Mouse (Mus musculus): ENCODE results near the gene Fcrla. TPM values are rescaled to one million over a fixed set of nuclear protein-coding genes. Genes with fewer than 3 reads are reported as not detected.

Gene Fcrla
- polyA plus RNA-seq, 1 experiment = 4.2 TPM

- TF ChIP-seq CTCF (IDR thresholded peaks at IDR 0.05; ENCODE audit: extremely low read depth, insufficient read length, insufficient replicate concordance, low read depth, low read length) (no peak), POLR2A (IDR thresholded peaks at IDR 0.05; ENCODE audit: low read depth, low read length) (no peak)
- H3K27ac ChIP-seq (ENCODE audit: insufficient read depth, low read depth, low read length) = no peak overlapping the region
- H3K27me3 ChIP-seq (ENCODE audit: control insufficient read depth, insufficient read depth, low read length) = no peaks in the 10 kb centered on the region
- WGBS = 87% methylated on average over 2 of the region's 2 CpGs
- H3K36me3 ChIP-seq (ENCODE audit: control insufficient read depth, insufficient read depth, low read length) = no peaks in the 10 kb centered on the region
- H3K4me3 ChIP-seq (ENCODE audit: low read depth, low read length) = no peak overlapping the region
- H3K4me1 ChIP-seq (ENCODE audit: control insufficient read depth, insufficient read depth, insufficient read length, low read length) = peaks cover 4% of the 10 kb centered on the region; the same call in 1 of the 2 replicates
Observed at GRCm38 (mm10) chr1:170891646-170892045, 35.7 kb downstream of the Fcrla start.

- no peak for TF ChIP-seq POLR2A (IDR thresholded peaks at IDR 0.05; ENCODE audit: low read depth, low read length)
- Histone ChIP-seq H3K27ac (ENCODE audit: insufficient read depth, low read depth, low read length) (no peak overlapping the region), H3K4me3 (ENCODE audit: low read depth, low read length) (no peak overlapping the region), H3K27me3 (ENCODE audit: control insufficient read depth, insufficient read depth, low read length) (no peaks in the 10 kb centered on the region), H3K36me3 (ENCODE audit: control insufficient read depth, insufficient read depth, low read length) (no peaks in the 10 kb centered on the region), H3K4me1 (ENCODE audit: control insufficient read depth, insufficient read depth, insufficient read length, low read length) (peaks cover 3% of the 10 kb centered on the region; the same call in 1 of the 2 replicates)
- 89% methylated on average over 4 of the region's 4 CpGs for WGBS
Observed at GRCm38 (mm10) chr1:170889310-170889709, 38.1 kb downstream of the Fcrla start.

- peak overlapping the region; percentile 55; the same call in 1 of the 2 replicates for H3K27ac ChIP-seq (ENCODE audit: insufficient read depth, low read depth, low read length)
- TF ChIP-seq POLR2A (IDR thresholded peaks at IDR 0.05; ENCODE audit: low read depth, low read length) (no peak), CTCF (IDR thresholded peaks at IDR 0.05; ENCODE audit: extremely low read depth, insufficient read length, insufficient replicate concordance, low read depth, low read length) (no peak)
- H3K4me1 ChIP-seq (ENCODE audit: control insufficient read depth, insufficient read depth, insufficient read length, low read length) = peaks cover 7% of the 10 kb centered on the region; the same call in 1 of the 2 replicates
- H3K27me3 ChIP-seq (ENCODE audit: control insufficient read depth, insufficient read depth, low read length) = no peaks in the 10 kb centered on the region
- 8% methylated on average over 6 of the region's 6 CpGs for WGBS
- no peaks in the 10 kb centered on the region for H3K36me3 ChIP-seq (ENCODE audit: control insufficient read depth, insufficient read depth, low read length)
- peak overlapping the region; percentile 32 for H3K4me3 ChIP-seq (ENCODE audit: low read depth, low read length)
Observed at GRCm38 (mm10) chr1:170886044-170886458, 41.3 kb downstream of the Fcrla start.

- peaks cover 7% of the 10 kb centered on the region; the same call in 1 of the 2 replicates for H3K4me1 ChIP-seq (ENCODE audit: control insufficient read depth, insufficient read depth, insufficient read length, low read length)
- TF ChIP-seq CTCF (IDR thresholded peaks at IDR 0.05; ENCODE audit: extremely low read depth, insufficient read length, insufficient replicate concordance, low read depth, low read length) (peak; percentile 47; the same call in 1 of the 2 replicates), POLR2A (IDR thresholded peaks at IDR 0.05; ENCODE audit: low read depth, low read length) (peak; percentile 39; the same call in 1 of the 2 replicates)
- peaks cover 4% of the 10 kb centered on the region; the same call in 1 of the 2 replicates for H3K36me3 ChIP-seq (ENCODE audit: control insufficient read depth, insufficient read depth, low read length)
- H3K27me3 ChIP-seq (ENCODE audit: control insufficient read depth, insufficient read depth, low read length) = no peaks in the 10 kb centered on the region
- H3K4me3 ChIP-seq (ENCODE audit: low read depth, low read length) = peak within 1 kb of the TSS; percentile 75
- peak within 1 kb of the TSS; percentile 84 for H3K27ac ChIP-seq (ENCODE audit: insufficient read depth, low read depth, low read length)
- under 1% methylated on average over 46 of the region's 46 CpGs for WGBS
Observed at GRCm38 (mm10) chr1:170884978-170885561, 42.3 kb downstream of the Fcrla start, which contains the start of the genes Gm26620 and Dusp12. TSS of gene Gm26620 (plus strand) at chr1:170885065. TSS of gene Dusp12 (minus strand) at chr1:170885540.

- Histone ChIP-seq H3K36me3 (ENCODE audit: control insufficient read depth, insufficient read depth, low read length) (peaks cover 6% of the 10 kb centered on the region), H3K4me3 (ENCODE audit: low read depth, low read length) (peak overlapping the region; percentile 75; the same call in 1 of the 2 replicates), H3K27me3 (ENCODE audit: control insufficient read depth, insufficient read depth, low read length) (no peaks in the 10 kb centered on the region), H3K4me1 (ENCODE audit: control insufficient read depth, insufficient read depth, insufficient read length, low read length) (peaks cover 7% of the 10 kb centered on the region; the same call in 1 of the 2 replicates), H3K27ac (ENCODE audit: insufficient read depth, low read depth, low read length) (peak overlapping the region; percentile 84)
- TF ChIP-seq POLR2A (IDR thresholded peaks at IDR 0.05; ENCODE audit: low read depth, low read length) (no peak), CTCF (IDR thresholded peaks at IDR 0.05; ENCODE audit: extremely low read depth, insufficient read length, insufficient replicate concordance, low read depth, low read length) (no peak)
- WGBS = 7% methylated on average over 8 of the region's 8 CpGs
Observed at GRCm38 (mm10) chr1:170884390-170884789, 43.0 kb downstream of the Fcrla start.

GRCm38 (mm10) chr1:170882915-170883485 lies 44.4 kb downstream of the Fcrla start:
- H3K4me3 ChIP-seq (ENCODE audit: low read depth, low read length) = no peak overlapping the region
- WGBS = 29% methylated on average over 5 of the region's 5 CpGs
- peak overlapping the region; percentile 68 for H3K27ac ChIP-seq (ENCODE audit: insufficient read depth, low read depth, low read length)
- H3K4me1 ChIP-seq (ENCODE audit: control insufficient read depth, insufficient read depth, insufficient read length, low read length) = peaks cover 7% of the 10 kb centered on the region; the same call in 1 of the 2 replicates
- TF ChIP-seq POLR2A (IDR thresholded peaks at IDR 0.05; ENCODE audit: low read depth, low read length) (no peak), CTCF (IDR thresholded peaks at IDR 0.05; ENCODE audit: extremely low read depth, insufficient read length, insufficient replicate concordance, low read depth, low read length) (no peak)
- no peaks in the 10 kb centered on the region for H3K27me3 ChIP-seq (ENCODE audit: control insufficient read depth, insufficient read depth, low read length)
- peaks cover 12% of the 10 kb centered on the region for H3K36me3 ChIP-seq (ENCODE audit: control insufficient read depth, insufficient read depth, low read length)

- no peaks in the 10 kb centered on the region for H3K27me3 ChIP-seq (ENCODE audit: control insufficient read depth, insufficient read depth, low read length)
- peaks cover 16% of the 10 kb centered on the region for H3K36me3 ChIP-seq (ENCODE audit: control insufficient read depth, insufficient read depth, low read length)
- H3K4me3 ChIP-seq (ENCODE audit: low read depth, low read length) = no peak overlapping the region
- H3K27ac ChIP-seq (ENCODE audit: insufficient read depth, low read depth, low read length) = no peak overlapping the region
- no peak for TF ChIP-seq POLR2A (IDR thresholded peaks at IDR 0.05; ENCODE audit: low read depth, low read length)
- TF ChIP-seq CTCF (IDR thresholded peaks at IDR 0.05; ENCODE audit: extremely low read depth, insufficient read length, insufficient replicate concordance, low read depth, low read length) = no peak
- 85% methylated on average over 5 of the region's 5 CpGs for WGBS
- peaks cover 4% of the 10 kb centered on the region; the same call in 1 of the 2 replicates for H3K4me1 ChIP-seq (ENCODE audit: control insufficient read depth, insufficient read depth, insufficient read length, low read length)
Observed at GRCm38 (mm10) chr1:170876906-170877305, 50.5 kb downstream of the Fcrla start.

Measured in small intestine, adult 2 months (tissue).